Mouse (Mus musculus) spleen, adult 2 months (tissue): ENCODE results near the gene Gramd2.

Experiments
- CTCF ChIP-seq: fragments of 200-500 bp; IDR thresholded peaks from 2 replicates; pipeline ENCODE4 v1.5.1; 2011; ENCODE audit warnings: mild to moderate bottlenecking, inconsistent platforms; ENCODE audit not compliant: insufficient read depth, insufficient read length, insufficient replicate concordance; ENCODE audit errors: extremely low read depth
- POLR2A ChIP-seq: fragments of 200-500 bp; IDR thresholded peaks from 2 replicates; pipeline ENCODE4 v1.6.1; 2011; ENCODE audit warnings: low read depth, low read length, inconsistent platforms

DNA sequence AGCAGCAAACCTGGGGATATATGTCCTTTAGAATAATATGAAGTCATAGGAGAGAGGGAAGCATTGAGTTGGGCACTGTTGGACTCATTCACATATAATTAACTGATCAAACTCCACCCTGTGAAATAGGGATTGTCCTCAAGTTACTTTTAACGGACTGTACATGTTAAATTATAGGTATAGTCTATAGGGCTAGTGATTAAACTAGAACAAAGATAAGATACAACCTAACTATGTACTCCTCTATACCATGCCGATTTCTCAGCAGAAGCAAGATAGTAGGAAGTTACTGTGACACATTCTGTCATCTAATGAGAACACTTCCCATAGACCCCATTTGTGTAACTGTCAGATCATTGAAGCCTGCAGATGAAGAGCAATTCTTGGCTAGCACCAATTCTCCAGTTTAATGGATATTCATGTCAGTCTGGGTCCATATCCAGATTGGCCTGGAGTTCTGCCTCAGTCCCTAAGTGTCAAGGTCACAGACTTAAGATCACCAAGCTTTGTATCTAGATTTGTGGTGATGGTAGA lies 25.4 kb upstream of the Gramd2 start:
- TF ChIP-seq CTCF (no peak), POLR2A (no peak)
